Mouse (Mus musculus) layer of hippocampus, adult 2 months (tissue): ENCODE results near the gene Stom. TPM values are rescaled to one million over a fixed set of nuclear protein-coding genes. Genes with fewer than 3 reads are reported as not detected.

Experiments used
- DNase-seq, 2 experiments: peaks; one replicate each; pipeline ENCODE4 v3.0.0; 2022; ENCODE audit warnings: low spot score in 2 of 2
- H3K27ac ChIP-seq: fragments of 200-600 bp; 2 replicates; pipeline ENCODE4 v1.8.1; 2022
- H3K4me3 ChIP-seq: fragments of 200-600 bp; 2 replicates; pipeline ENCODE4 v1.8.1; 2022; ENCODE audit warnings: mild to moderate bottlenecking
- CTCF ChIP-seq: fragments of 200-600 bp; conservative IDR thresholded peaks from 2 replicates; pipeline ENCODE4 v1.8.1; 2022; ENCODE audit warnings: antibody characterized with exemption, mild to moderate bottlenecking, moderate library complexity
- total RNA-seq, 2 experiments: library from RNA; stranded (reverse); gene quantifications; 2 replicates each; pipeline ENCODE4 v1.2.3; 2021

Gene Stom
- total RNA-seq, 2 experiments from 2014 or later = 6.0 to 7.9 TPM

- TF ChIP-seq CTCF = no peak
- DNase-seq = no peak
- no peak overlapping the region for H3K4me3 ChIP-seq
Measured at GRCm38 (mm10) chr2:35265775-35266174, 71.0 kb downstream of the Stom start.

DNA sequence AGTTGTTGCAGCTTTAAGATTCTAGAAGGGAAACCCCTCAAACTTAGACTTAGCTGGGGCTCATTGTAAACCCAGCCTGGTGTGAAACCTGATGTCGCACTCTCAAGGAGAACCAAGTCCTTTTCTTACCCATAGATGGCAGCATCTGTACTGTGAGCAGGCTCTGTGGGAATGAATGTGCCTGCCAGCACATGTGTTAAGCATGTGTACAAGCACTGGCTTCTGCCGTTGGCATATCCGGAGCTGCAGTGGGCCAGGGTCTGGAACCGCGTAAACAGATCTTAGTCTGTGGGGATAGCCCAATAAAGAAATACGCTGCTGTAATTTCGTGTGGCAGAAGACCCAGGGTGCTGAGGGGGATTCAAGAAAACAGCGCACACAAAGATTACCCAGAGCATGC, 71.5 kb downstream of the Stom start:
- TF ChIP-seq CTCF = peak; percentile 78
- Histone ChIP-seq H3K27ac (no peak overlapping the region), H3K4me3 (no peak overlapping the region)
- DNase-seq = peak; percentile 43 to 56

More at GRCm38 (mm10) chr2:35265775-35266174, 71.0 kb downstream of the Stom start:
- H3K27ac ChIP-seq = no peak overlapping the region

DNA sequence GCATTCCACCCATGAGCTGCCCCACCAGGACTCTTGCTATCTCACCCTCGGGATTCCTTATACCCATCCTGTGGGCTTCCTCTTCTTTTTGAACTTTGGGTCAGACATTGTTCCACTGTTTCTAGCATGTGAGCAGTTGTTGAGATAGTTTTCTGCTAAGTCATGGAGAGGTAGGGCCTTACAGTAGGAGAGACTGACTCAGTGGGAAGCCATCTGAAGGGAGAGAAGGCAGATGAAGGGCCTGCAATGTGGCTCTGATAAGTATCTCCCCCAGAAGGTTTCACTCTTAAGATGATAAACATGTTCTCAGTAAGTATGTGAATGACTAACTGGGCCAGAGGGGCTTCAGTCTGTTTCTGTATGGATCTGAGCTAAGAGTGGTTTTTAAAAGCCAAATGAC, 72.7 kb downstream of the Stom start:
- no peak for DNase-seq
- no peak overlapping the region for H3K4me3 ChIP-seq
- TF ChIP-seq CTCF = no peak

More for the DNA sequence above, 72.7 kb downstream of the Stom start:
- H3K27ac ChIP-seq = no peak overlapping the region

Other genes starting within 250 kb of the Stom start
- gene AI182371, start 235.4 kb downstream of the Stom start, total RNA-seq = under 1 TPM; 0.44 to 0.61 TPM
- gene Cntrl, start 227.5 kb downstream of the Stom start, total RNA-seq = 10 to 100 TPM in 1 of 2 experiments, 1 to 10 TPM in 1; 9.2 to 12.9 TPM
- 100 to 1,000 TPM; 234 to 238 TPM for gene Rab14, start 135.9 kb downstream of the Stom start, total RNA-seq
- gene Gsn, start 80.6 kb downstream of the Stom start, total RNA-seq = 10 to 100 TPM; 46.5 to 49.1 TPM
- gene 4930568D16Rik, start 30.8 kb upstream of the Stom start, total RNA-seq = not detected
- gene 4930402F06Rik, start 60.2 kb upstream of the Stom start, total RNA-seq = not detected
- 1 to 10 TPM; 1.8 to 2.3 TPM for gene Ggta1, start 126.3 kb upstream of the Stom start, total RNA-seq
- gene Dab2ip, start 221.3 kb upstream of the Stom start, total RNA-seq = 100 to 1,000 TPM in 1 of 2 experiments, 10 to 100 TPM in 1; 96.3 to 103 TPM